Mouse (Mus musculus) embryonic fibroblast, embryonic 13.5 days (primary cell): ENCODE measurements at regions not wholly inside any gene's neighbourhood (a gene's known extent, or its start where the extent isn't known, plus 50 kb on each side); places are given as distances from the start of the nearest gene placed in this dataset.

Source experiments
- H3K27ac ChIP-seq: 2 replicates; pipeline ENCODE4 v1.5.1; 2012; ENCODE audit warnings: low read length, control low read depth, inconsistent platforms; ENCODE audit not compliant: insufficient read depth
- H3K4me1 ChIP-seq: 2 replicates; pipeline ENCODE4 v1.6.1; 2011; ENCODE audit warnings: low read length; ENCODE audit not compliant: control insufficient read depth, insufficient read depth
- H3K4me3 ChIP-seq: 2 replicates; pipeline ENCODE4 v1.5.1; 2011; ENCODE audit warnings: mild to moderate bottlenecking, control low read depth, low read length; ENCODE audit not compliant: insufficient read depth
- CTCF ChIP-seq: IDR thresholded peaks from 2 replicates; pipeline ENCODE4 v1.5.1; 2011; ENCODE audit warnings: mild to moderate bottlenecking, control low read depth, low read length, moderate library complexity, borderline replicate concordance; ENCODE audit not compliant: insufficient read depth
- POLR2A ChIP-seq: IDR thresholded peaks from 2 replicates; pipeline ENCODE4 v1.6.1; 2011; ENCODE audit warnings: low read depth, mild to moderate bottlenecking, control low read depth, low read length, moderate library complexity

- Histone ChIP-seq H3K27ac (no peak overlapping the region), H3K4me1 (no peaks in the 10 kb centered on the region), H3K4me3 (no peak overlapping the region)
- TF ChIP-seq POLR2A = no peak
- no peak for TF ChIP-seq CTCF
Measured at GRCm38 (mm10) chr3:128082463-128082862, 186.3 kb upstream of the Fam241a start.

DNA sequence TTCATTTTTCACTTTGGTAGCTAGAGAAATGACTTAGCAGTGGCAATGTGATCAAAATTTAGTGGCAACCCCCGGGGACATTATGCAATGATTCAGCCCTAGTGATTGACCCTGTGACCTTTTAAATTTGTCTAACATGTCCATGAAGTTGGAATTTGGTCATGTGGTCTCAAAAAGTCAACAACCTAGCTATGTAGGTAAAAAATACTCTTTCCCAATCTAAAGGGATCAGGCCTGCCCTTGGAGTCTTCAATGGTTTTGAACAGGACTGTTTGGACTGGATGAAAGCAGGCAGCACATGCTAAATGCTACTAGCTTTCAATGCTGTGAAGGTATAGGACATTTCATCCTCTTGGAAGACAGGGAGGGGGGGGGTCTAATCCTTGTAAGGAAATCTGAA lies 185.3 kb upstream of the Fam241a start:
- Histone ChIP-seq H3K4me1 (no peaks in the 10 kb centered on the region), H3K27ac (no peak overlapping the region), H3K4me3 (no peak overlapping the region)
- TF ChIP-seq CTCF = no peak
- no peak for TF ChIP-seq POLR2A

DNA sequence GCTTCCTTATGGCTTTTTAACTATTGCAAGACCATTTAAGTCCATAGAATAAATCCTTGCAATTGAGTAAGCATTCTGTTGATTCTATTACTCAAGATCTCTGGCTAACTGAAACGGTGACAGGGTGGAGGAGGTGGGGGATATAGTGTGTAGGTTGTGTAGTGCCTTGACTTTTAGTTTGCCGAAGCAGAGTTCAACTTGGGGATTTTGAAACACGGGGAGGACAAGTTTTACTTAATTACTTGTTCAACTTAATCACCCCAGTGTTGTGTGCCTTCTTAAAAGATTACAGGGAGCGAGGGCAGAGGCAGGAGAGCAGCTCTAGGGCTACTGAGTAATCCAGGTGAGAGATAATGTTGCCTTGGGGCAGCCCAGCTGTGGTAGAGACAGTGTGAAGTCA lies 171.7 kb upstream of the Fam241a start:
- Histone ChIP-seq H3K27ac (no peak overlapping the region), H3K4me1 (no peaks in the 10 kb centered on the region), H3K4me3 (no peak overlapping the region)
- TF ChIP-seq POLR2A (no peak), CTCF (no peak)

DNA sequence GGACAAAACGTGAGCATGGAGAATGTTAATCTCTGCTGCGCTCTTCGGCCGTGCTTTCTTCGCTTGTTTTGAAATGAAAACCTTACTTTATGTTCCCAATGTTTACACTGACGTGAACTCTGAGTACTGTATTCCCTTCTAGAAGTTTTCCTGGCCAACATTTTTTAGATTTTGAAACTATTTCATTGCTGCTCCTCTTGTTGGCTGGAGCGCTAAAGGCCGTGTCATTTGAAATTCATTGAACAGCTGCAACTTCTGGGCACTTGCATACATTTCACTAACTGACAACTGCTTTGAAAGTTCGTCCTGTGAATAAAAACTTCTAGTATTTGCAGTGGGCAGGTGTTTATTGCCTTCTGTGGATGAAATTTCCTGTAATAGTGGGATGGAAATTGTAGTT lies 157.9 kb upstream of the Fam241a start:
- TF ChIP-seq CTCF (no peak), POLR2A (no peak)
- H3K27ac ChIP-seq = no peak overlapping the region
- H3K4me1 ChIP-seq = no peaks in the 10 kb centered on the region
- H3K4me3 ChIP-seq = no peak overlapping the region

DNA sequence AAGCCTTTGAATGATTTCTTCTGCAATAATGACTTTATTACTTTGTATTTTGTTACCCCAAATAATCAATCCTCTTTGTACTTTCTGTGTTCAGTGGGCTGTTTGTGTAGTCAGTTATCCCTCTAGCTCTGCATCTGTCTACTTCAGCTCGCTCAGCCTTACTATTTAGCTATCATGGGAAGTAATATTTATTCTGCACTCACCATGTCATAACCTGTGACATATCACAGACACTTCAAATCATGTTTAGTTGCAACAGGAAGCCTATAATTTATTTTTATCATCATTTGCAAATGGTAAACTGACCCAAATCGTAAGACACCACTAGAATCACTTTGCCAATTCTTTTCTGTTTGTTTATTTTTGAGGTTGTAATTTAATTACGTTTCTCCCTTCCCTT lies 147.6 kb upstream of the Fam241a start:
- no peaks in the 10 kb centered on the region for H3K4me1 ChIP-seq
- TF ChIP-seq POLR2A (no peak), CTCF (no peak)
- no peak overlapping the region for H3K4me3 ChIP-seq
- no peak overlapping the region for H3K27ac ChIP-seq

GRCm38 (mm10) chr3:128040407-128041115 lies 144.4 kb upstream of the Fam241a start:
- Histone ChIP-seq H3K27ac (no peak overlapping the region), H3K4me1 (no peaks in the 10 kb centered on the region), H3K4me3 (no peak overlapping the region)
- TF ChIP-seq POLR2A = no peak
- no peak for TF ChIP-seq CTCF

DNA sequence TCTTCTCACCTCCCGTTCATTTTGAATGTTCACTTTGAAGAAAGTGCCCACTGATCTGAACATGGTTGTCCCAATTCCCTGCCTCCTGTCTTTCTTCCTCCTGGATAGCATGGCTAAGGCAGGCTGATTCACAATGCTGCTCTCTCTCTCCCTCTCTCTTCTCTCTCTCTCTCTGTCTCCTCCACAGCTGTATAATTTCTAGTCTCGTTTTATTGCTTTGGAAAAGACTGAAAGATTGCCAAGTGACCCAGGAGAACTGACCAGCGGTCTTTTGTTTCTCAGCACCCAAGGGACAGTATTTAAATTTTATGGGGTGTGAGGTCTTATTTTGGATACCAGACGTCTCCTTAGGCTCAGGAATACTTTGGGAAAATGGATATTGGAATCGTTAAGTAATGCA lies 143.1 kb upstream of the Fam241a start:
- TF ChIP-seq POLR2A (no peak), CTCF (no peak)
- H3K4me1 ChIP-seq = no peaks in the 10 kb centered on the region
- no peak overlapping the region for H3K27ac ChIP-seq
- H3K4me3 ChIP-seq = no peak overlapping the region

DNA sequence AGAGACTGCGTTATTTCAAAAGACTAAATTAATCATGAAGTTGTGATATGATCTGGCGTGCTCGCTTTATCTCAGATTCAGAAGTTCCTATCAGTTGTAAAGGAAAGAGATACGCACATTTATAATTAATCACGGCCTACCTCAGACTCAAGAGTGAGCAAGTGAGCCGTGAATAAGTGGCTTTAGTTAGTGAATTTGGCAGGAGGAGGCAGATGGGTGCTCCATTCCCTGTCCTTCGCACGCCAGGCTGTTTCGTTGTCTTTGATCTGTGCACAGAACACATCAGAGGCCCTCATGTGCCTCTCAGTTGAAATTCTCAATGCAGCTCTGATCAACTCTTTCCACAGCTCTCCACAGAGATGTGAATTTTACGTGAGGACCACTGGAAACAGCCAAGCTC lies 140.4 kb upstream of the Fam241a start:
- TF ChIP-seq CTCF = no peak
- TF ChIP-seq POLR2A = no peak
- no peak overlapping the region for H3K27ac ChIP-seq
- H3K4me1 ChIP-seq = no peaks in the 10 kb centered on the region
- no peak overlapping the region for H3K4me3 ChIP-seq

DNA sequence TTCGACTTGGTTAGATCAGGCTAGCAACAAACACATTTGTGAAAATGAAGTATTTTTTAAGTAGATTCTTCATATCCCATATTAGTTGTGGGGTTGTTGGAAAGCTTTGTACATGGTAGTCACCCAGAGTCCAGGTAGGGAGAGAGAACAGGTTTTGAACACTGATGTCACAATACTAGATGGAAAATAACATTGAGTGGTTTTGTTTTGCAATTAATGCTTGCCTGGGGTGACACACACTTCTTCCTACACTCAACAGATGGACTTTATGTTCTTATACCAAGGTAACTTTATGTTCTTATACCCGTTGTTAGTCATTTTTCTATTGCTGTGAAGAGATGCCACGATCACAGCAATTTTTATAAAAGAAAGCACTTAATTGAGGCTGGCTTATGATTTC lies 134.2 kb upstream of the Fam241a start:
- TF ChIP-seq POLR2A (no peak), CTCF (no peak)
- Histone ChIP-seq H3K27ac (no peak overlapping the region), H3K4me3 (no peak overlapping the region), H3K4me1 (no peaks in the 10 kb centered on the region)

GRCm38 (mm10) chr3:128029565-128029915 lies 133.4 kb upstream of the Fam241a start:
- no peaks in the 10 kb centered on the region for H3K4me1 ChIP-seq
- TF ChIP-seq CTCF (no peak), POLR2A (no peak)
- no peak overlapping the region for H3K27ac ChIP-seq
- no peak overlapping the region for H3K4me3 ChIP-seq
